Mouse (Mus musculus) ES-E14 (cell line): ENCODE measurements around the gene Arv1. TPM values are rescaled to one million over a fixed set of nuclear protein-coding genes. Genes with fewer than 3 reads are reported as not detected.

ENCODE experiments used
- DNase-seq: peaks from one replicate; pipeline ENCODE4 v3.0.0-alpha.2; 2013; ENCODE audit warnings: low read depth, low spot score
- H3K27ac ChIP-seq: 2 replicates; pipeline ENCODE4 v1.5.1; 2012; ENCODE audit warnings: low read depth, mild to moderate bottlenecking, low read length, moderate library complexity, mixed read lengths; ENCODE audit not compliant: poor library complexity, insufficient read depth, severe bottlenecking
- H3K36me3 ChIP-seq: 2 replicates; pipeline ENCODE4 v1.6.1; 2012; ENCODE audit warnings: mild to moderate bottlenecking, low read length, moderate library complexity, mixed read lengths; ENCODE audit not compliant: control insufficient read depth, poor library complexity, insufficient read depth, severe bottlenecking
- H3K4me1 ChIP-seq, 2 experiments: fragments of 150-350 bp in 1 of 2; sonication (generic) in 1 of 2; 2 replicates each; pipeline ENCODE4 v1.6.1; 2012; ENCODE audit warnings: low read length in 2 of 2, mild to moderate bottlenecking in 1 of 2, mixed read lengths in 1 of 2; ENCODE audit not compliant: control insufficient read depth in 2 of 2, insufficient read depth in 2 of 2, poor library complexity in 1 of 2
- H3K4me3 ChIP-seq, 2 experiments: fragments of 150-350 bp in 1 of 2; sonication (generic) in 1 of 2; 2 replicates each; pipeline ENCODE4 v1.5.1; 2012; ENCODE audit warnings: low read length in 2 of 2, low read depth in 1 of 2, mild to moderate bottlenecking in 1 of 2, mixed read lengths in 1 of 2; ENCODE audit not compliant: insufficient read depth in 1 of 2, poor library complexity in 1 of 2, severe bottlenecking in 1 of 2
- H3K9ac ChIP-seq: 2 replicates; pipeline ENCODE4 v1.6.1; 2012; ENCODE audit warnings: low read depth, mild to moderate bottlenecking, low read length, mixed read lengths; ENCODE audit not compliant: poor library complexity, insufficient read depth, severe bottlenecking
- H3K9me3 ChIP-seq: fragments of 150-350 bp; sonication (generic); 2 replicates; pipeline ENCODE4 v1.6.1; 2012; ENCODE audit warnings: low read depth, mild to moderate bottlenecking, low read length; ENCODE audit not compliant: control insufficient read depth, insufficient read depth
- CHD2 ChIP-seq: IDR thresholded peaks from 2 replicates; pipeline ENCODE4 v1.6.1; 2014; ENCODE audit warnings: mild to moderate bottlenecking, low read depth, low read length, inconsistent platforms
- HCFC1 ChIP-seq: IDR thresholded peaks from 2 replicates; pipeline ENCODE4 v1.6.1; 2012; ENCODE audit warnings: low read length, inconsistent platforms, borderline replicate concordance; ENCODE audit not compliant: insufficient read depth
- MAFK ChIP-seq: IDR thresholded peaks from 2 replicates; pipeline ENCODE4 v1.6.1; 2014; ENCODE audit warnings: mild to moderate bottlenecking, low read depth, low read length, inconsistent platforms; ENCODE audit not compliant: insufficient read depth
- ZC3H11A ChIP-seq: IDR thresholded peaks from 2 replicates; pipeline ENCODE4 v1.6.1; 2012; ENCODE audit warnings: low read depth, mild to moderate bottlenecking, inconsistent platforms, low read length, borderline replicate concordance
- ZNF384 ChIP-seq: IDR thresholded peaks from 2 replicates; pipeline ENCODE4 v1.6.1; 2012; ENCODE audit warnings: low read depth, low read length, inconsistent platforms
- in situ Hi-C, 2 experiments: fragments of 600-800 bp; cut with MboI; formaldehyde crosslinking; loops; one replicate each; pipeline ENCODE4 v1.15.1; 2025; ENCODE audit warnings: low sequenced_read_pairs in 2 of 2, inconsistent platforms in 1 of 2; ENCODE audit not compliant: unreplicated experiment in 2 of 2
- total RNA-seq: library from RNA; depleted of rRNA; stranded (reverse); fragments of 300-350 nt; gene quantifications from 2 replicates; pipeline ENCODE4 v1.2.3, GENCODE M21; 2012; rRNA removed

Arv1 gene
- 25.1 and 28.3 TPM in 2 replicates for total RNA-seq

DNA sequence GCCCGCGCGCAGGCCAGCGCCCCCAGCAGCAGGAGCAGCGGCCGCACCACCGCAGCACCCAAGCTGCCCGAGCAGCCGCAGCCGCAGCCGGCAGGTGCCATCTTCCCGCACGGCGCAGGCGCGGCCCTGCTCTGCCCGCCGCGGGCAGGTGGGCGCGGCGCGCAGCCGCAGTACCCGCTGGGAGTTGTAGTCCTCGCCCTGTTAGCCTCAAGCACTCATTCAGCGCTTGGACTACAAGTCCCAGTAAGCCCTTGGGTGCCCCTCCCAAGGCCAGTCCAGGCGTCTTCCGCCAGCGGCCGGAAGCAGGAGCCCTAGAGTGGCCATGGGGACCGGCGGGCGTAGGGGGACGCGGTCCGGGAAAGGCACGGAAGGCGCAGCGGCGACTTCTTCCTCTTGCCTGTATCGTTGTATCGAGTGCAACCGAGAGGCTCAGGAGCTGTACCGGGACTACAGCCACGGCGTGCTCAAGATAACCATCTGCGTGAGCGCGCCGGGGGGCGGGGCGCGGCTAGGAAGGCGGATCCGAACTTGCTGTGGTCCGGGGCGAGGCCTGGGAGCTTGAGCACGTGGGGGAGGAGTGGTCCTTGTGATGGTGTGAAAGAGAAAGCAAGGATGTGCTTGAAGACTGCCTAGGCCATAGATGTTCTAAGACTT, at the start of gene Arv1, which contains the start of gene Ttc13:
Arv1 (plus strand) TSS at position 278 of the 654 bp plus-strand sequence.
Ttc13 (minus strand) TSS at position 122 of the 654 bp plus-strand sequence.
- TF ChIP-seq MAFK = no peak
- no peak for TF ChIP-seq CHD2
- TF ChIP-seq ZC3H11A = no peak
- no peak for TF ChIP-seq ZNF384
- TF ChIP-seq HCFC1 = peak; percentile 99
- H3K9me3 ChIP-seq = no peaks in the 10 kb centered on the region
- in situ Hi-C loops = no loop called here

DNA sequence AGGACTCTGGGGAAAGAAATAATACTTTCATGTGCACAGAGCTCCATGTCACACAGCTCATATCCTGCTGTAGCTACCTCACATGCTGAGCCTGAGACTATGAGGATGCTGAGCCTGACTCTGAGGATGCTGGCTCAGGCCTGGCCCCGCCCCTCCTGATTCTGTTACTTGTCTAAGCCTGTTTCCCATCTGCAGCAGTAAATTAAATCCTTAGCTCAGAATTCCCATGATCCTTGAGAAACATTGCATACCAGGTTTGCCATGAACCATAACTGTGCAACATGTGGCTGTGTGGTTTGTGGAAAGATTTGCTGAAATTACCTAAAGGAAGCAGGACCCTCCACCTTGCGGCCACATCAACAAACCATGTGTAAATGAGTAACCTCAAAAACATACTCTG, 49.6 kb upstream of the Arv1 start:
- Histone ChIP-seq H3K9ac (no peak overlapping the region), H3K4me1 (peaks cover 0 to 4% of the 10 kb centered on the region in 2 experiments; a peak in 1 of 4 replicates), H3K9me3 (no peaks in the 10 kb centered on the region), H3K36me3 (peaks cover 14% of the 10 kb centered on the region; the same call in 1 of the 2 replicates), H3K27ac (no peak overlapping the region), H3K4me3 (no peak overlapping the region)
- TF ChIP-seq MAFK = no peak
- no peak for TF ChIP-seq HCFC1
- no peak for TF ChIP-seq CHD2
- no peak for TF ChIP-seq ZC3H11A
- TF ChIP-seq ZNF384 = no peak
- DNase-seq = no peak
- in situ Hi-C loops = no loop called here

More for the DNA sequence above, at the start of gene Arv1, which contains the start of gene Ttc13:
- H3K4me3 ChIP-seq = peak within 1 kb of the TSS; percentile 87 to 91
- peak within 1 kb of the TSS; percentile 89 for H3K9ac ChIP-seq
- H3K27ac ChIP-seq = peak within 1 kb of the TSS; percentile 63
- DNase-seq = peak; percentile 85
- peaks cover 5 to 6% of the 10 kb centered on the region in 2 experiments; a peak in 3 of 4 replicates for H3K4me1 ChIP-seq
- peaks cover 4% of the 10 kb centered on the region for H3K36me3 ChIP-seq

DNA sequence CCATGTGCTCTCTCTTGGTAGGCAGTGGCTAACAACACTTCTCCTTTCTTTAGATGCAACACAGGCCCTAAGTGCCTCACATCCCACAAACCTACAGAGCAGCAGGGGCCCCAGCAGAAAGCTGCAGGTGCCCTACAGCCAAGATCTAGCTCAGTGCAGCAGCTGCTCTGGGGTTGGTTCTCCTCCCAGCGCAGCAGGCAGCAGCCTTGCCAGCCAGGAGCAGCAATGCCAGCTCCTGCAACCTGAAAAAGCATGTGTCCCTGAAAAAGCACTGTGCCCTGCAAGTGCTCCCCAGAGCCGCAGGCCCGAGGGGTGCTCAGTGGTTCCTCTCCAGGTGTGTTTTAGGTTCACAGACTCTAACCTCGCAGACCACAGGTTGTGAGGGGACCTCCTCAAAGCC, 45.3 kb upstream of the Arv1 start:
- Histone ChIP-seq H3K27ac (no peak overlapping the region), H3K9ac (no peak overlapping the region)

DNA sequence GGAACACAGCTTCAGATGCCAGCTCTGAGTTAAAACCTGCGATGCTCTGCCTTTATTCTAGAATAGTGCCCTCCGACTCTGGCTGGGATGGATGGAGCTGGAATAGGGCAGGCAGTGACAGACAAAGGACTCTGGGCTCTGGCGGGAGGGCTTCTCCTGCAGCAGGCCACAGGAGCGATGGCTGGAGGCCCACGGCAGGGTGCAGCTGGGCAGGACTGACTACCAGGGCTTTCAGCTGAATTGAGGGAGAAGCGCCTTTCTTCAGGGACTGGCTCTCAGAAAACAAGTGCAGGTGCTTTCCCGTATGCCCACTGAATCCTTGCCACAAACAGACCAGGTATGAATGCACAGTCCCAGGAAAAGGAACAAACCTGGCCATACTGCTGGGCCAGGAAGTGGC, 44.9 kb upstream of the Arv1 start:
- Histone ChIP-seq H3K36me3 (peaks cover 33% of the 10 kb centered on the region), H3K4me3 (no peak overlapping the region), H3K9ac (no peak overlapping the region; the same call in 1 of the 2 replicates), H3K4me1 (peaks cover 2 to 9% of the 10 kb centered on the region in 2 experiments; a peak in 1 of 4 replicates), H3K27ac (no peak overlapping the region), H3K9me3 (no peaks in the 10 kb centered on the region)
- no peak for DNase-seq
- in situ Hi-C loops = no loop called here
- no peak for TF ChIP-seq HCFC1
- no peak for TF ChIP-seq MAFK
- TF ChIP-seq ZC3H11A = no peak
- TF ChIP-seq ZNF384 = no peak
- no peak for TF ChIP-seq CHD2

More for the DNA sequence above, 45.3 kb upstream of the Arv1 start:
- TF ChIP-seq HCFC1 = no peak
- peaks cover 29% of the 10 kb centered on the region; the same call in 1 of the 2 replicates for H3K36me3 ChIP-seq
- H3K9me3 ChIP-seq = no peaks in the 10 kb centered on the region
- peaks cover 2 to 9% of the 10 kb centered on the region in 2 experiments; a peak in 1 of 4 replicates for H3K4me1 ChIP-seq
- H3K4me3 ChIP-seq = no peak overlapping the region
- in situ Hi-C loops = no loop called here
- no peak for DNase-seq

DNA sequence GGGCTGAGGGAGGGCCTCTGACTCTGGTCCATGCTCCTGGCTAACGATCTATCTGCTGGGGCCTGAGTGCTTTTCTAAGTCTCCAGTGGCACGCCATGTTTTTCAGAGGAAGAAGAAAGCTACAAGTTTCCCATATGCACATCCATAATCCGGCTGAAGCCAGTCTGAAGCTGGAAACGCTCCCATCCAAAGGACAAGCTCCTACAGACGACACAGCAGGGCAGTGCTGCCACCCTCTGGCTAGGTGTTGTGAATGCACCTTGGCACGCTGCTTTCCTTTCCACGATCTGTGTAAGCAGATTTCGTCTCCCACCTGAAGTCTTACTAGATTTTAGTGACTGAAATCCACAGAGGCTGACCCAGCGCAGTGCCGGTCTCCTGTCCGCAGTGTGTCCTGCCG, 44.5 kb upstream of the Arv1 start:
- H3K4me1 ChIP-seq = peaks cover 2 to 9% of the 10 kb centered on the region in 2 experiments; a peak in 1 of 4 replicates
- peak; percentile 78 for DNase-seq
- no peak overlapping the region for H3K4me3 ChIP-seq
- H3K9ac ChIP-seq = no peak overlapping the region; the same call in 1 of the 2 replicates
- H3K27ac ChIP-seq = no peak overlapping the region
- no peaks in the 10 kb centered on the region for H3K9me3 ChIP-seq
- peaks cover 33% of the 10 kb centered on the region for H3K36me3 ChIP-seq
- TF ChIP-seq ZC3H11A (peak; percentile 30; the same call in 1 of the 2 replicates), HCFC1 (no peak)
- in situ Hi-C loops = no loop called here
